ENCODE assay signal across 16 mouse cellular contexts in genomic region chr16:96026256-96026655, GRCm38 (mm10).
"Had no signal": no experiment of that assay in that cellular context is flagged by ENCODE, and none has a peak within 500 bp of the region (broad histone marks: within the 10 kb centered on the region; RNA-seq: fewer than 3 reads in every experiment).

No protein-coding gene starts in this region.

- H3K27ac ChIP-seq: neural tube, embryonic 13.5 days; neural tube, embryonic 15.5 days; stomach, embryonic 15.5 days; stomach, postnatal 0 days had no signal

- DNase-seq: retina, postnatal 1 day; right cerebral cortex, adult 18-20 months; right cerebral cortex, postnatal 14 days; right cerebral cortex, postnatal 25 days; right cerebral cortex, postnatal 4 days; spleen, adult 18-20 months; thymus, adult 18-20 months; thymus, adult 2 months; thymus, postnatal 14 days; thymus, postnatal 25 days; thymus, postnatal 36 days; thymus, postnatal 4 days had no signal

- H3K4me2 ChIP-seq: neural tube, embryonic 13.5 days; neural tube, embryonic 15.5 days; stomach, embryonic 15.5 days had no signal

- H3K9me3 ChIP-seq: neural tube, embryonic 13.5 days; neural tube, embryonic 15.5 days; stomach, embryonic 15.5 days had no signal

- H3K4me3 ChIP-seq: neural tube, embryonic 13.5 days; neural tube, embryonic 15.5 days; stomach, embryonic 15.5 days had no signal

- H3K27me3 ChIP-seq: neural tube, embryonic 13.5 days; neural tube, embryonic 15.5 days; stomach, embryonic 15.5 days had no signal

- H3K9ac ChIP-seq: neural tube, embryonic 13.5 days; neural tube, embryonic 15.5 days; stomach, embryonic 15.5 days had no signal

- H3K4me1 ChIP-seq: neural tube, embryonic 13.5 days; neural tube, embryonic 15.5 days; stomach, embryonic 15.5 days had no signal
